Mouse (Mus musculus): ENCODE results near the gene Sp7. TPM values are rescaled to one million over a fixed set of nuclear protein-coding genes. Genes with fewer than 3 reads are reported as not detected.
A peak's percentile ranks its signal among the peaks of the same experiment; 100 is the strongest.

The Sp7 gene
- polyA plus RNA-seq, 1 experiment from 2014 or later: 0.52 TPM

GRCm38 (mm10) chr15:102398629-102399028 is 31.6 kb upstream of the Sp7 start:
- ATAC-seq (replicated peaks; ENCODE audit: insufficient number of reproducible peaks, low FRiP score, low TSS enrichment): no peak
- H3K9me3 ChIP-seq (replicated peaks; ENCODE audit: control insufficient read depth, low read length): no peaks in the 10 kb centered on the region
- no peaks in the 10 kb centered on the region for H3K27me3 ChIP-seq (ENCODE audit: control insufficient read depth, insufficient read depth, low read length)
- H3K36me3 ChIP-seq (ENCODE audit: control insufficient read depth, insufficient read depth, low read length): no peaks in the 10 kb centered on the region
- WGBS (ENCODE audit: insufficient replicate concordance): 19% methylated on average over 5 of the region's 5 CpGs
- peak overlapping the region; percentile 93 for H3K27ac ChIP-seq (ENCODE audit: low read depth, low read length)
- peak overlapping the region; percentile 55; the same call in 1 of the 2 replicates for H3K4me3 ChIP-seq (ENCODE audit: low read depth, low read length)
- H3K9ac ChIP-seq (ENCODE audit: low read depth, low read length): no peak overlapping the region
- peak overlapping the region; percentile 75 for H3K4me2 ChIP-seq
- peaks cover 14% of the 10 kb centered on the region for H3K4me1 ChIP-seq (ENCODE audit: control insufficient read depth, insufficient read depth, low read length)

- Histone ChIP-seq H3K9me3 (replicated peaks; ENCODE audit: control insufficient read depth, low read length) (no peaks in the 10 kb centered on the region), H3K27ac (ENCODE audit: low read depth, low read length) (peak overlapping the region; percentile 64), H3K4me3 (ENCODE audit: low read depth, low read length) (no peak overlapping the region), H3K9ac (ENCODE audit: low read depth, low read length) (0 out of 2 replicates have a peak overlapping the region, but pooled peaks have one; percentile 16), H3K4me2 (peak overlapping the region; percentile 8; the same call in 1 of the 2 replicates), H3K4me1 (ENCODE audit: control insufficient read depth, insufficient read depth, low read length) (peaks cover 14% of the 10 kb centered on the region), H3K27me3 (ENCODE audit: control insufficient read depth, insufficient read depth, low read length) (no peaks in the 10 kb centered on the region), H3K36me3 (ENCODE audit: control insufficient read depth, insufficient read depth, low read length) (no peaks in the 10 kb centered on the region)
- peak; percentile 74 for ATAC-seq (replicated peaks; ENCODE audit: insufficient number of reproducible peaks, low FRiP score, low TSS enrichment)
- WGBS (ENCODE audit: insufficient replicate concordance): 5% methylated on average over 3 of the region's 3 CpGs
Observed at GRCm38 (mm10) chr15:102395061-102395460, 28.1 kb upstream of the Sp7 start.

GRCm38 (mm10) chr15:102393584-102394014 is 26.6 kb upstream of the Sp7 start:
- peaks cover 8% of the 10 kb centered on the region for H3K4me1 ChIP-seq (ENCODE audit: control insufficient read depth, insufficient read depth, low read length)
- no peaks in the 10 kb centered on the region for H3K27me3 ChIP-seq (ENCODE audit: control insufficient read depth, insufficient read depth, low read length)
- no peaks in the 10 kb centered on the region for H3K36me3 ChIP-seq (ENCODE audit: control insufficient read depth, insufficient read depth, low read length)
- no peak for ATAC-seq (replicated peaks; ENCODE audit: insufficient number of reproducible peaks, low FRiP score, low TSS enrichment)
- peak overlapping the region; percentile 62 for H3K27ac ChIP-seq (ENCODE audit: low read depth, low read length)
- H3K9me3 ChIP-seq (replicated peaks; ENCODE audit: control insufficient read depth, low read length): no peaks in the 10 kb centered on the region
- no peak overlapping the region for H3K9ac ChIP-seq (ENCODE audit: low read depth, low read length)
- H3K4me2 ChIP-seq: no peak overlapping the region
- H3K4me3 ChIP-seq (ENCODE audit: low read depth, low read length): no peak overlapping the region

- no peak overlapping the region for H3K4me2 ChIP-seq
- no peaks in the 10 kb centered on the region for H3K36me3 ChIP-seq (ENCODE audit: control insufficient read depth, insufficient read depth, low read length)
- WGBS (ENCODE audit: insufficient replicate concordance): 24% methylated on average over 2 of the region's 2 CpGs
- no peaks in the 10 kb centered on the region for H3K9me3 ChIP-seq (replicated peaks; ENCODE audit: control insufficient read depth, low read length)
- no peak overlapping the region for H3K9ac ChIP-seq (ENCODE audit: low read depth, low read length)
- H3K27me3 ChIP-seq (ENCODE audit: control insufficient read depth, insufficient read depth, low read length): no peaks in the 10 kb centered on the region
- H3K4me1 ChIP-seq (ENCODE audit: control insufficient read depth, insufficient read depth, low read length): peaks cover 6% of the 10 kb centered on the region
- H3K4me3 ChIP-seq (ENCODE audit: low read depth, low read length): no peak overlapping the region
- H3K27ac ChIP-seq (ENCODE audit: low read depth, low read length): peak overlapping the region; percentile 62
- ATAC-seq (replicated peaks; ENCODE audit: insufficient number of reproducible peaks, low FRiP score, low TSS enrichment): no peak
Observed at GRCm38 (mm10) chr15:102392520-102392919, 25.5 kb upstream of the Sp7 start.

- no peak for ATAC-seq (replicated peaks; ENCODE audit: insufficient number of reproducible peaks, low FRiP score, low TSS enrichment)
- WGBS (ENCODE audit: insufficient replicate concordance): 80% methylated on average over 3 of the region's 3 CpGs
- Histone ChIP-seq H3K9ac (ENCODE audit: low read depth, low read length) (no peak overlapping the region), H3K27ac (ENCODE audit: low read depth, low read length) (no peak overlapping the region), H3K4me2 (no peak overlapping the region), H3K9me3 (replicated peaks; ENCODE audit: control insufficient read depth, low read length) (no peaks in the 10 kb centered on the region), H3K4me1 (ENCODE audit: control insufficient read depth, insufficient read depth, low read length) (no peaks in the 10 kb centered on the region), H3K36me3 (ENCODE audit: control insufficient read depth, insufficient read depth, low read length) (no peaks in the 10 kb centered on the region), H3K27me3 (ENCODE audit: control insufficient read depth, insufficient read depth, low read length) (no peaks in the 10 kb centered on the region), H3K4me3 (ENCODE audit: low read depth, low read length) (no peak overlapping the region)
Observed at GRCm38 (mm10) chr15:102388942-102389341, 22.0 kb upstream of the Sp7 start.

- no peak overlapping the region for H3K27ac ChIP-seq (ENCODE audit: low read depth, low read length)
- no peaks in the 10 kb centered on the region for H3K4me1 ChIP-seq (ENCODE audit: control insufficient read depth, insufficient read depth, low read length)
- ATAC-seq (replicated peaks; ENCODE audit: insufficient number of reproducible peaks, low FRiP score, low TSS enrichment): no peak
- H3K27me3 ChIP-seq (ENCODE audit: control insufficient read depth, insufficient read depth, low read length): no peaks in the 10 kb centered on the region
- no peak overlapping the region for H3K4me3 ChIP-seq (ENCODE audit: low read depth, low read length)
- H3K4me2 ChIP-seq: no peak overlapping the region
- WGBS (ENCODE audit: insufficient replicate concordance): 43% methylated on average over 9 of the region's 9 CpGs
- no peak overlapping the region for H3K9ac ChIP-seq (ENCODE audit: low read depth, low read length)
- no peaks in the 10 kb centered on the region for H3K9me3 ChIP-seq (replicated peaks; ENCODE audit: control insufficient read depth, low read length)
- H3K36me3 ChIP-seq (ENCODE audit: control insufficient read depth, insufficient read depth, low read length): no peaks in the 10 kb centered on the region
Observed at GRCm38 (mm10) chr15:102386640-102387039, 19.7 kb upstream of the Sp7 start.

- 84% methylated on average over 6 of the region's 6 CpGs for WGBS (ENCODE audit: insufficient replicate concordance)
- H3K27me3 ChIP-seq (ENCODE audit: control insufficient read depth, insufficient read depth, low read length): no peaks in the 10 kb centered on the region
- H3K27ac ChIP-seq (ENCODE audit: low read depth, low read length): no peak overlapping the region
- H3K4me1 ChIP-seq (ENCODE audit: control insufficient read depth, insufficient read depth, low read length): no peaks in the 10 kb centered on the region
- H3K9me3 ChIP-seq (replicated peaks; ENCODE audit: control insufficient read depth, low read length): no peaks in the 10 kb centered on the region
- H3K36me3 ChIP-seq (ENCODE audit: control insufficient read depth, insufficient read depth, low read length): no peaks in the 10 kb centered on the region
- no peak overlapping the region for H3K4me3 ChIP-seq (ENCODE audit: low read depth, low read length)
- no peak overlapping the region for H3K4me2 ChIP-seq
- H3K9ac ChIP-seq (ENCODE audit: low read depth, low read length): no peak overlapping the region
- ATAC-seq (replicated peaks; ENCODE audit: insufficient number of reproducible peaks, low FRiP score, low TSS enrichment): no peak
Observed at GRCm38 (mm10) chr15:102383671-102384070, 16.7 kb upstream of the Sp7 start.

- H3K36me3 ChIP-seq (ENCODE audit: control insufficient read depth, insufficient read depth, low read length): no peaks in the 10 kb centered on the region
- no peak overlapping the region for H3K9ac ChIP-seq (ENCODE audit: low read depth, low read length)
- WGBS (ENCODE audit: insufficient replicate concordance): under 1% methylated on average over 7 of the region's 7 CpGs
- no peak overlapping the region for H3K4me3 ChIP-seq (ENCODE audit: low read depth, low read length)
- ATAC-seq (replicated peaks; ENCODE audit: insufficient number of reproducible peaks, low FRiP score, low TSS enrichment): 0 out of 2 replicates have a peak, but pooled peaks have one; percentile 31
- H3K9me3 ChIP-seq (replicated peaks; ENCODE audit: control insufficient read depth, low read length): no peaks in the 10 kb centered on the region
- no peak overlapping the region for H3K27ac ChIP-seq (ENCODE audit: low read depth, low read length)
- peaks cover 8% of the 10 kb centered on the region; the same call in 1 of the 2 replicates for H3K4me1 ChIP-seq (ENCODE audit: control insufficient read depth, insufficient read depth, low read length)
- H3K4me2 ChIP-seq: no peak overlapping the region
- H3K27me3 ChIP-seq (ENCODE audit: control insufficient read depth, insufficient read depth, low read length): no peaks in the 10 kb centered on the region
Observed at GRCm38 (mm10) chr15:102381575-102381974, 14.6 kb upstream of the Sp7 start.

- Histone ChIP-seq H3K4me2 (peak overlapping the region; percentile 97), H3K9me3 (replicated peaks; ENCODE audit: control insufficient read depth, low read length) (no peaks in the 10 kb centered on the region), H3K4me3 (ENCODE audit: low read depth, low read length) (peak overlapping the region; percentile 62), H3K9ac (ENCODE audit: low read depth, low read length) (peak overlapping the region; percentile 39; the same call in 1 of the 2 replicates), H3K27ac (ENCODE audit: low read depth, low read length) (peak overlapping the region; percentile 37; the same call in 1 of the 2 replicates), H3K4me1 (ENCODE audit: control insufficient read depth, insufficient read depth, low read length) (peaks cover 12% of the 10 kb centered on the region), H3K36me3 (ENCODE audit: control insufficient read depth, insufficient read depth, low read length) (no peaks in the 10 kb centered on the region), H3K27me3 (ENCODE audit: control insufficient read depth, insufficient read depth, low read length) (no peaks in the 10 kb centered on the region)
- WGBS (ENCODE audit: insufficient replicate concordance): 9% methylated on average over 10 of the region's 10 CpGs
- 0 out of 2 replicates have a peak, but pooled peaks have one; percentile 21 for ATAC-seq (replicated peaks; ENCODE audit: insufficient number of reproducible peaks, low FRiP score, low TSS enrichment)
Observed at GRCm38 (mm10) chr15:102377810-102378262, 10.9 kb upstream of the Sp7 start.
